Mouse (Mus musculus) forebrain, embryonic 14.5 days (tissue): ENCODE results near the gene Lhfpl3. TPM values are rescaled to one million over a fixed set of nuclear protein-coding genes. Genes with fewer than 3 reads are reported as not detected.

Source experiments
- ATAC-seq: fragments of 200-750 bp; cut with Nextera tagmentation; 2 replicates; pipeline ENCODE4 v1.8.0; 2017; ENCODE audit warnings: mild to moderate bottlenecking, moderate library complexity
- DNase-seq: peaks from one replicate; pipeline ENCODE4 v3.0.0-alpha.2; 2015; ENCODE audit warnings: low spot score
- H3K27ac ChIP-seq: fragments of 300-500 bp; sonication (generic); 2 replicates; pipeline ENCODE4 v1.5.1; 2014; ENCODE audit warnings: low read depth, mild to moderate bottlenecking, control low read depth, low read length, moderate library complexity
- H3K27me3 ChIP-seq: fragments of 300-500 bp; sonication (generic); replicated peaks from 2 replicates; pipeline ENCODE4 v1.6.1; 2014; ENCODE audit warnings: low read length, control low read depth, mixed read lengths; ENCODE audit not compliant: control insufficient read depth, insufficient read depth
- H3K36me3 ChIP-seq: fragments of 300-500 bp; sonication (generic); 2 replicates; pipeline ENCODE4 v1.6.1; 2014; ENCODE audit warnings: low read length, control low read depth; ENCODE audit not compliant: control insufficient read depth, insufficient read depth
- H3K4me1 ChIP-seq: fragments of 300-500 bp; sonication (generic); 2 replicates; pipeline ENCODE4 v1.6.1; 2014; ENCODE audit warnings: antibody characterized with exemption, low read length, control low read depth; ENCODE audit not compliant: control insufficient read depth, insufficient read depth
- H3K4me2 ChIP-seq: fragments of 300-500 bp; sonication (generic); 2 replicates; pipeline ENCODE4 v1.6.1; 2014; ENCODE audit warnings: mild to moderate bottlenecking, control low read depth, low read length
- H3K4me3 ChIP-seq: fragments of 300-500 bp; sonication (generic); 2 replicates; pipeline ENCODE4 v1.5.1; 2014; ENCODE audit warnings: low read depth, low read length, control low read depth
- H3K9ac ChIP-seq: fragments of 300-500 bp; sonication (generic); 2 replicates; pipeline ENCODE4 v1.6.1; 2014; ENCODE audit warnings: mild to moderate bottlenecking, low read length, control low read depth, moderate library complexity
- H3K9me3 ChIP-seq: fragments of 300-500 bp; sonication (generic); replicated peaks from 2 replicates; pipeline ENCODE4 v1.6.1; 2016; ENCODE audit warnings: low read length, control low read depth, mixed read lengths; ENCODE audit not compliant: control insufficient read depth
- WGBS: fragments of 180-500 bp; shearing (Covaris S2); extraction: QIAGEN DNeasy Blood & Tissue Kit; methylation state at CpG from one replicate; pipeline ENCODE4 v1.1.7; 2014; 5-methylcytosine and 5-hydroxymethylcytosine counted together
- polyA plus RNA-seq: library from polyadenylated mRNA; unstranded; fragments of >200 nt; fragmentation: Nextera tagmentation; extraction: Ambion mirVana; gene quantifications from 2 replicates; pipeline ENCODE4 v1.2.1, GENCODE M21; 2014

Gene Lhfpl3
- polyA plus RNA-seq, 1 experiment from 2014 or later, result 9.3 TPM

GRCm38 (mm10) chr5:23219655-23220054, 473.8 kb downstream of the Lhfpl3 start:
- Histone ChIP-seq H3K27ac (no peak overlapping the region), H3K4me2 (no peak overlapping the region), H3K36me3 (no peaks in the 10 kb centered on the region), H3K9me3 (no peaks in the 10 kb centered on the region), H3K4me3 (no peak overlapping the region), H3K27me3 (no peaks in the 10 kb centered on the region), H3K9ac (no peak overlapping the region), H3K4me1 (no peaks in the 10 kb centered on the region)
- ATAC-seq (no peak), DNase-seq (no peak)
- WGBS, result 88% methylated on average over 1 of the region's 1 CpGs

DNA sequence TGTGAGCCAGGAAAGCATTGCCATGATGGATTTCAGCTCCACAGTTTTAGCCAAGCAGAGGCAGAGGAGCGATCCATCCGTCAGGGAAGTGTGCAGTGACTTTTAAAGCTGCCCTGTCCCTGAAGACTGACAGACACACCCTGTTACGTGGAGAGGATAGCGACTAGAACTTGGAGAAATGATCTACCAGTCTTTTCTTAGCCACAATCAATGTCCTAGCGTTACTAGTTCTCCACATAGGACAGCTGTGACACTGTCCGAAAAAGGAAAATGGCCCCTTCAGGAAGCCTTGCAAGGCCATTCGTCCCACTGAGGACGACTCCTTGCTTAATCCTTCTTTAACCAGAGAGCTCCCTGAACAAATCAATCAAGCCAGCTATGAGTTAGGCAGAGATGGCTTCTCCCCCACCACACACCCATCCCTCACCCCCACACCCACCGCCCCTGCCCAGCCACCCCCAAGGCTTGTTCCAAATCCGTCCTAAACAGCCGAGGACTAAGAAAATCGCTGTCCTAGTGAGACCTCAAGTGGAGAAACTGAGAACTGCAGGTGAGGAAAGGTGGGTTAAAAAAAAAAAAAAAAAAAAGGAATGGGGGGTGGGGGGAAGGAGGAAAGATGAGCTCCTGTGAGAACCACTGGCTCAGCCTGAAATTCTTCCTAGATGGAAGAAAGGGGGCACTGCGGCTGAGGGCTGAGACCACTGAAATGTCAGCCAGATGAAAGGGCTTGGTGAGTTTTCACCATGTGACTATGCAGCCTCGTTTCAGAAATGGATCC, 479.1 kb downstream of the Lhfpl3 start:
- WGBS, result 22% methylated on average over 14 of the region's 14 CpGs

GRCm38 (mm10) chr5:23225621-23226020, 479.8 kb downstream of the Lhfpl3 start:
- H3K27ac ChIP-seq, result no peak overlapping the region
- H3K9me3 ChIP-seq, result no peaks in the 10 kb centered on the region
- H3K9ac ChIP-seq, result no peak overlapping the region
- H3K27me3 ChIP-seq, result no peaks in the 10 kb centered on the region
- DNase-seq (no peak), ATAC-seq (peak; percentile 8; the same call in 1 of the 2 replicates)
- no peaks in the 10 kb centered on the region for H3K4me1 ChIP-seq
- H3K4me2 ChIP-seq, result no peak overlapping the region; the same call in 1 of the 2 replicates
- no peaks in the 10 kb centered on the region for H3K36me3 ChIP-seq
- WGBS, result 27% methylated on average over 8 of the region's 8 CpGs
- no peak overlapping the region for H3K4me3 ChIP-seq

More for the DNA sequence above, 479.1 kb downstream of the Lhfpl3 start:
- H3K36me3 ChIP-seq, result no peaks in the 10 kb centered on the region
- peak; percentile 77 for DNase-seq
- peak overlapping the region; percentile 59 for H3K9ac ChIP-seq
- H3K4me1 ChIP-seq, result no peaks in the 10 kb centered on the region
- no peak overlapping the region for H3K27ac ChIP-seq
- peak overlapping the region; percentile 58 for H3K4me2 ChIP-seq
- peak overlapping the region; percentile 24 for H3K4me3 ChIP-seq
- H3K9me3 ChIP-seq, result no peaks in the 10 kb centered on the region
- ATAC-seq, result peak; percentile 87
- H3K27me3 ChIP-seq, result no peaks in the 10 kb centered on the region

GRCm38 (mm10) chr5:23226753-23227152, 480.9 kb downstream of the Lhfpl3 start:
- Histone ChIP-seq H3K36me3 (no peaks in the 10 kb centered on the region), H3K9ac (no peak overlapping the region), H3K9me3 (no peaks in the 10 kb centered on the region), H3K27ac (no peak overlapping the region), H3K4me1 (no peaks in the 10 kb centered on the region), H3K4me2 (no peak overlapping the region), H3K4me3 (no peak overlapping the region), H3K27me3 (no peaks in the 10 kb centered on the region)
- ATAC-seq, result no peak
- WGBS, result 54% methylated on average over 3 of the region's 3 CpGs
- DNase-seq, result no peak

- DNase-seq, result peak; percentile 33
- 48% methylated on average over 4 of the region's 4 CpGs for WGBS
- Histone ChIP-seq H3K4me3 (no peak overlapping the region), H3K9ac (no peak overlapping the region), H3K27ac (no peak overlapping the region), H3K4me2 (no peak overlapping the region), H3K9me3 (no peaks in the 10 kb centered on the region), H3K36me3 (no peaks in the 10 kb centered on the region), H3K27me3 (no peaks in the 10 kb centered on the region), H3K4me1 (no peaks in the 10 kb centered on the region)
- ATAC-seq, result no peak
Observed at GRCm38 (mm10) chr5:23246974-23247373, 501.1 kb downstream of the Lhfpl3 start.

DNA sequence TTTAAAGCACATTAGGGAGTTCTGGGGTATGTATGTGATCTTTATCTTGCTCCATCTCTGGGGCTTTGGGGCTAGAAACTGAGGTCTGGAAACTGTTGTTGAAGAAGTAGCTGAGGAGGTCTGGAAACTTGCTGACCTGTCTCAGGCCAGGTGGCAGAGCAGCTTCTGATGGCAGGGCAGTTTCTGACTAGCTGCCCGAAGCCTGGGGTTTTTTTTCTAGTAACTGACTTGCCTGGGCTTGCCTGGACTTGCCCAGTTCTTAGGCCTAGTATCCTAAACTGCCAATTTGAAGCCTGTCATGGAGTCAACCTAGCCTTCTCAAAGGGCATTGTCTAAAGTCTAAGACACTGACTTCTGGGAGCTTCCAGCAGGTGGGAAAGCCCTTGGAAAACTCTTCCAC, 501.9 kb downstream of the Lhfpl3 start:
- DNase-seq (no peak), ATAC-seq (no peak)
- Histone ChIP-seq H3K27me3 (no peaks in the 10 kb centered on the region), H3K27ac (no peak overlapping the region), H3K9ac (no peak overlapping the region), H3K4me2 (no peak overlapping the region), H3K4me1 (no peaks in the 10 kb centered on the region), H3K4me3 (no peak overlapping the region), H3K36me3 (no peaks in the 10 kb centered on the region), H3K9me3 (no peaks in the 10 kb centered on the region)
- 91% methylated on average over 1 of the region's 1 CpGs for WGBS

GRCm38 (mm10) chr5:23248303-23248702, 502.4 kb downstream of the Lhfpl3 start:
- Histone ChIP-seq H3K4me2 (no peak overlapping the region), H3K9me3 (no peaks in the 10 kb centered on the region), H3K4me3 (no peak overlapping the region), H3K27me3 (no peaks in the 10 kb centered on the region), H3K9ac (no peak overlapping the region), H3K36me3 (no peaks in the 10 kb centered on the region), H3K4me1 (no peaks in the 10 kb centered on the region), H3K27ac (no peak overlapping the region)
- no peak for ATAC-seq
- DNase-seq, result no peak

DNA sequence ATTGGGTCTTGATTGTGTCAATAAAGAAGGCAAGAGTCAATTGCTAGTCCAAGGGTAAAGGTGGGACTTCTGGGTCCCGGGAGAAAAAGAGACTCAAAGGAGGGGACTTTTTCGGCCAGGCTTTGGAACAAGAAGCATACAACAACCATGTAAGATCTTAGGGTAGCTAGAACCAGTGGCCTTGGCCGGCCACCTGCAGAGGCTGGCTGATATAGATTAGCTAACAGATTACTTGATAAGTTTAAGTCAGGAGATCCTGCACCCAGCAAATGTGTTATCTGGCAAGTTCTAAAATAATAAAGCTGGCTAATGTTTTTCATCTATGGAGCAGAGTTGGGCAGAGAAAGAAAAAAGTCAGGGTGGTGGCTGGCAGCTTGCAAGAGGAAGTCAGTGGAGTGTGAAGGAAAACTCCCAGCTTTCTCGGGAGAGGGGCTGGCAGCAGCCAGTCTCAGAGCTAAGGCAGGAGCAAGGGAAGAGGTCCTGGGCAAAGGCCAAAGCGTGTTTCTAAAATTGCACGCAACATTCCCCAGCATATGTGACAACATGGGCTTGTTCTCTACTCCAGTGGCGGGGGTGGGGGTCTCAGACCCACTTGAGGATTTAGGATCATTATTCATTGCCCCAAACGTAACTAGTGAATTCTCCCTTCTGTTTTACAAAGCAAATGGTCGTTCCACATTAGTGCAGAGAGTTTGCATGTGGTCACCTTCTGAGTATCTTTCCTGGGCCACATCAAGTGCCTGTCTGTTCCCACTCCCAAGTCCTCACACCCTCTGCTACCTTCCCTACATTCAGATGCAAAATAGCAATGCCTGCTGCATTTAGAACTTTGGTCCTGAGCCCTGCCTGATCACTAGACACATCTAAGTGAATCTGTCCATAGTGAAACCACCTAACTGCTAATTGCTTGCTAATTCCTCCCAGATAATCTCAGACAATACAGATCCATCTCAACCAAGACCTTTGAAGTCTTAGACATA, 504.3 kb downstream of the Lhfpl3 start:
- H3K4me2 ChIP-seq, result no peak overlapping the region
- H3K36me3 ChIP-seq, result no peaks in the 10 kb centered on the region
- no peak for ATAC-seq
- 59% methylated on average over 9 of the region's 9 CpGs for WGBS
- no peaks in the 10 kb centered on the region for H3K4me1 ChIP-seq
- H3K27me3 ChIP-seq, result no peaks in the 10 kb centered on the region
- H3K9me3 ChIP-seq, result no peaks in the 10 kb centered on the region
- H3K27ac ChIP-seq, result no peak overlapping the region
- H3K9ac ChIP-seq, result no peak overlapping the region
- DNase-seq, result no peak
- H3K4me3 ChIP-seq, result no peak overlapping the region
